Mouse (Mus musculus): Measurements from ENCODE around the gene Zcchc10. TPM values are rescaled to one million over a fixed set of nuclear protein-coding genes. Genes with fewer than 3 reads are reported as not detected.
"Not testable (repeated sequence)": the region's sequence is repeated elsewhere in the genome, so short reads cannot be mapped to it uniquely, and the experiment has no call there.

Gene Zcchc10
- total RNA-seq (2021), result 10 to 100 TPM; 11.2 to 11.4 TPM
- long read RNA-seq, experiment 1, transcript Zcchc10-201 (4 exons, 1,267 nt), result major isoform, 14 of 20 reads
- long read RNA-seq, experiment 1, partial matches to known transcripts, result 2 of 20 reads
- long read RNA-seq, experiment 1, other reads (novel, unspliced or antisense), result 4 of 20 reads
- long read RNA-seq, experiment 2, transcript Zcchc10-201 (4 exons, 1,267 nt), result major isoform, 8 of 8 reads
- long read RNA-seq, experiment 2, partial matches to known transcripts, result 0 of 8 reads
- long read RNA-seq, experiment 2, other reads (novel, unspliced or antisense), result 0 of 8 reads

DNA sequence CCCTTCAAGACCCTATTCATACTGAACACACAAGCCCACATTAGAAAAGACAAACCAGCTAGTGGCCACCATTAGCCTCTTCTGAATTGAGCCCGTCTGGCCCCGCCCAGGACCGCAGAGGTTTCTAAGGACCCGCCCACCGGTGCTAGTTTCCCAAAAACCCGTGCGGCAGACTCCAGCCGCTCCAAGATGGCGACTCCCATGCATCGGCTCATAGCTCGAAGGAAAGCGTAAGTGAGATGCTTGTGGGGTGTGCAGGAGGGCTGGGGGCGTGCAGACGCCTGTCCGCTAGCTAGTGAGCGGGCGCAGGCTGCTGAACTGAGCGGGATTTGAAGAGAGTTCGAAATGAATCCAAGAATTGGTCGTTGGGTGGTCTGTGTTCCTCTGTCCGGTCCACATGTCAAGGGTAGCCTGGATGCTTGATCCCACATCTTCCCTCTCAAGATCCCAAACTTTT, at the start of gene Zcchc10:
Gene Zcchc10, plus strand, starts transcription at position 168 of the 457 bp plus-strand sequence.
- DNase-seq, result peak; percentile 91

DNA sequence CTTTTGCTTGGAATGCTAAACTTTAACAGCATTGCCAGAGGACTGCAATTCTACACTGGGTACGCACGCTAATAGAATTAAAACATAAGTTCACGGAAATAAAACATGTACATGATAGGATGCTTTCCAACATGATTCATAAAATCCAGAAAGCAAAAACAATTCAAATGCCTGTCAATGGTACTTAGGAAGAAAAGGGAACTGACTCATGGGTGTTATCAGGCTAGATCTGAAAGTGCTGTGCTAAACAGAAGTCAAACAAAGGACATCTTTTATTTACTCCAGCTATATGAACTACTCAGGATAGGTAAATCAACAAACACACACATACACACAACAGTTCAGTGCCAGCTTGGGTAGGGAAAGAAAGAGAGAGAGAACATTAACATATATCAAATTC, 49.1 kb upstream of the Zcchc10 start:
- no peak for DNase-seq

DNA sequence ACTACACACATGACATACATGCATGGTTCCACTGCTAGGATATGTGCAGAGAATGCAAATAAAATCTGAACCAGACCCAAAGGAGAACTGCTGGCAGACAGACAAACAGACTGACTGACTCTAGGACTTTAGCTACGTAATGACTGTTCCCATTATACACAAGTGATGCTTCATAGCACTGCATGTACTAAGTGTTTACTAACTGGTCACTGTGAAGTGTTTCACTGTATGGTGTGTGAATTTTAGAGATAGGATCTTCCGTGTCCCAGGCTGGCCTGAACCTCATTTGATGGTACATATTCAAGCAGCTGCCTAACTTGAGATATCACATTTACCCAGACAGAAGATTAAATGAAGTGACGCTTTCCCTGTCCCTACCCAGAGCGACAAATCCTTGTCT, 46.1 kb upstream of the Zcchc10 start:
- DNase-seq, result no peak

DNA sequence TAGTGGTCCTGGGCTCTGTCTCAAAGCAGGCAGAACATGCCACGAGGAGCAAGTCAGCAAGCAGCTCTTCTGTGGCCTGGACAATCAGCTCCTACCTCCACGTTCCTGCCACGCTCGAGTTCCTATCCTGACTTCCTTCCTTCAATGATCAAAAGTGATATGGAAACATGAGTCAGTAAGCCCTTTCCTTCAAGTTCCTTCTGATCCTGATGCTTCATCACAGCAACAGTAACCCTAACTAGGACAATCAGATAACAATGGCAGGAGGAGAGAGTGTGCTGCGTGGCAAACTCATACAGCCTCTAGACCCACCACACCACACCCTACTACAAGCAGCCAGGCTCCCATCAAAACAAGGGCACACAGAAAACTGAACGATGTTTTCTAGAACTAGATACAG, 38.6 kb upstream of the Zcchc10 start:
- no peak for DNase-seq

DNA sequence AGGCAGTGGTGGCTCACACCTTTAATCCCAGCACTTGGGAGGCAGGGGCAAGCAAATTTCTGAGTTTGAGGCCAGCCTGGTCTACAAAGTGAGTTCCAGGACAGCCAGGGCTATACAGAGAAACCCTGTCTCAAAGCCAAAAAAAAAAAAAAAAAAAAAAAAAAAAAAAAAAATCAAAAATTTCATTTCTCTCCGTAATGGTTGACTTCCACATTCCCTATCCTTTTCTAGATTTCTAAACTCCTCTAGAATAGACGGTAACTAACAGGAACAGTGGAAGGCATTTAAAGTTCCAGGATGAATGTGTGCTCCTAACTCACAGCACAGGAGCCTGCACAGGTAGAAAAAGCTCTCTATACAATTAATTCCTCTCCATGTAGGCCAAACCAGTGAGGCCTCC, 34.3 kb upstream of the Zcchc10 start:
- DNase-seq, result not testable (repeated sequence)

DNA sequence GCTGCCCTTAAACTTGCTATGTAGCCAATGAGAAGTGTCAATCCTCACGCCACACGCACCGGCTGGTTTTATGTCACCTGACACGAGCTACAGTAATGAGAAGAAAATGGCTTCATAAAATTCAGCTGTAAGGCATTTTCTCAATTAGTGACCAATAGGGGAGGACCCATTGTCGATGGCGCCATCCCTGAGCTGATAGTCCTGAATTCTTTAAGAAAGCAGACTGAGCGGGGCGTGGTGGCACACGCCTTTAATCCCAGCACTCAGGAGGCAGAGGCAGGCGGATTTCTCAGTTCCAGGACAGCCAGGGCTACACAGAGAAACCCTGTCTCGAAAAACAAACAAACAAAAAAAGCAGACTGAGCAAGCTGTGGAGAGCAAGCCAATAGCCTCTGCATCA, 33.6 kb upstream of the Zcchc10 start:
- DNase-seq, result no peak

DNA sequence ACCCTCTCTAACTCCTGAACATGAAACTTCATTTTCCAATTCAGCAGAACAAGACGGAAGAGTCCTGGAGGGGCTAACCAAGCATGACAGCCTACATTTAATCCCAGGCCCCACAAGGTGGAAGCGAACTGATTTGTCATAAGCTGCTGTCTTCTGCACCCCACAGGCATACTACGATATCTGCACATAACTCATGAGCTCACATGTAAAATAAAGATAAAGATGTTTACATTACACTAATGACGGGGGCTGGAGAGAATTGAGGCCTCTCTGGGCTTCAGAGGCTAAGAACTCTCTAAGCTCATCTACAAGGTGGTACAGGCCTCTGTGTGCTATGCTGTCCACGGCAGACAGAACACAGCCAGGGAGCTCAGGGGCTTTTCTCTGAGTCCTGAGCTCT, 30.0 kb upstream of the Zcchc10 start:
- DNase-seq, result no peak

DNA sequence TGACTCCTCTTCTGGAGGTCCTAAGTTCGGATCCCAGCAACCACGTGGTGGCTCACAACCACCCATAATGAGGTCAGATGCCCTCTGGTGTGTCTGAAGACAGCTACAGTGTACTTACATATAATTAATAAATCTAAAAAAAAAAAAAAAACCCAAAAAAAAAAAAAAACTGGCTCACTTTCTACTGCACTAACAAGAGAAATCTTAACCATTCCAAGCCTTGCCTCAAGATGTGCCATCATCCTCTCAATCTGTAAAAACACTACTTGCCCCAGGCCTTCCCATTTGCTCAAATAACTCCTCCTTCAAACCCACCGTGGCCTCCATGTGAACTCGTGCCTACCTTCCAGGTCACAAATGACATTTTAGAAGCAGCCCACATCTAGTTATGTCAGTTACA, 27.6 kb upstream of the Zcchc10 start:
- DNase-seq, result no peak

DNA sequence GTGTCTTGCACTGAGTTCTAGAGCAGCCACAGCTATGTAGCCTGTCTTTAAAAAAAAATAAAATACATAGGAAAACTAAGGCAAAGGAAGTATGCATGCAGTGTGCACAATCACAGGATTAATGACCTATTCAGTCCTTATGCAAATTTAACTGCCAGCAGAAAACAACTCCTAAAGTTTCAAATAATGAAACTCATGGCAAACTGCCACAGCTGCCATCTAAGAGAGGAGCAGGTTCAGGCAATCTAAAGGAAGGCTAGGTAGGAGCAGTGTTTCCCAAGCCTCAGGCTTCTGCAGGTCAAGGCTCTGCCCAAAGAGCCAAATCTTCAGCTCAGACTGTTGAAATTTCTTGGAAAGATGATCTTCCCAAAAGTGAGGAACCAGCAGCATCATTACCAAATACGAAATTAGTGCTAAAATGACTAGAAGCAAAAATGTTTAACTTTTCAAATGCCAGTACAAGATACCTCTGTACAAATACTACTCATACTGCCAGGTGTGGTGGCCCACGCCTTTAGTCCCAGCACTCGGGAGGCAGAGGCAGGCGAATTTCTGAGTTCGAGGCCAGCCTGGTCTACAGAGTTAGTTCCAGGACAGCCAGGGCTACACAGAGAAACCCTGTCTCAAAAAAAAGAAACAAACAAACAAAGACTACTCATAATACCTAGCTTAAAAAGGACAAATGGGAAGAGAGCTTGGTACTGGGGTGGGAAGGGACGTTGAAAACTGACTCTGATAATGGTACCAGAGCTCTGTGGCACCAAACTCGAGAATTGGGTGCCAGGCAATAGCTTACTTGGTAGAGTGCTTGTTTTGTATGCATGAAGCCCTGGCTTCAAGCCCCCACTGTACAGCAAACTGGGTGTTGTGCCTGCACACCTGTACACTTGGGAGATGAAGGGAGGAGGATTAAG, 26.3 kb upstream of the Zcchc10 start:
- DNase-seq, result no peak

DNA sequence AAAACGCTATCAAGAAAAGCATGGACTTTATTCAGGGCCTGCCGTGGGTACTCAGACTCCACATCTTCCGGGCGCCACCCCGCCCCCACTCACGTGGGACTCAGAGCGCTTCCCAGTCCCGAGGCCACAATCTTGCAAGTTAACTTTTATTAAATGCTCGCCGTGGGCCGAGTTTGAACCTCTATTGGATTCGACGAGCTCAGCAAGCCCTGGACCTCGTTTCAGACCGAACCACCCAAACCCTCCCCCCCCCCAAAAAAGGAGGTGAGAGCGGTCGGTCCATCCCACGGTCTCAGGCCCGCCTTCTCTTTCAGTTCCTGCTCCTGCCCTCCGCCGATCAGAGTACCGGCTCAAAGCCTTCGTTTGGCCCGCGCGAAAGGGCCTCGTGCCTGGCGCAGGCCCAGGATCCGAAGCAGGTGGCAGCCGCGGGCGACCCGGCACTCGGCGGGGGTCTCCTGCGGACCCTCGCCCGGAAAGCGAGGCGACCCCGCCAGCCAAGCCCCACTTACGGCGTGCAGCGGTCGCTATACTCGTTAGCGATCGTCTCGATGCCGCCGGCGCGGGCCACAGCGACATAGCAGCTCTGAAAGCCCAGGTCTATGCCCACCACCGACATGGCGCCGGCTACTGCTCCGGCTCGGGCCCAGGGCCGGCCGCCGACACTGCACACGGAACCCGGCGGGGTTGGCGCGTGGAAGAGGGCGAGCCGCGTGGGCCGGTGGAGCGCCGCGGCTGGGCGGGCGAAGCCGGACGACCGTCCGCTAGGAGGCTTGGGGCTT, 24.7 kb upstream of the Zcchc10 start:
- DNase-seq, result peak; percentile 84

DNA sequence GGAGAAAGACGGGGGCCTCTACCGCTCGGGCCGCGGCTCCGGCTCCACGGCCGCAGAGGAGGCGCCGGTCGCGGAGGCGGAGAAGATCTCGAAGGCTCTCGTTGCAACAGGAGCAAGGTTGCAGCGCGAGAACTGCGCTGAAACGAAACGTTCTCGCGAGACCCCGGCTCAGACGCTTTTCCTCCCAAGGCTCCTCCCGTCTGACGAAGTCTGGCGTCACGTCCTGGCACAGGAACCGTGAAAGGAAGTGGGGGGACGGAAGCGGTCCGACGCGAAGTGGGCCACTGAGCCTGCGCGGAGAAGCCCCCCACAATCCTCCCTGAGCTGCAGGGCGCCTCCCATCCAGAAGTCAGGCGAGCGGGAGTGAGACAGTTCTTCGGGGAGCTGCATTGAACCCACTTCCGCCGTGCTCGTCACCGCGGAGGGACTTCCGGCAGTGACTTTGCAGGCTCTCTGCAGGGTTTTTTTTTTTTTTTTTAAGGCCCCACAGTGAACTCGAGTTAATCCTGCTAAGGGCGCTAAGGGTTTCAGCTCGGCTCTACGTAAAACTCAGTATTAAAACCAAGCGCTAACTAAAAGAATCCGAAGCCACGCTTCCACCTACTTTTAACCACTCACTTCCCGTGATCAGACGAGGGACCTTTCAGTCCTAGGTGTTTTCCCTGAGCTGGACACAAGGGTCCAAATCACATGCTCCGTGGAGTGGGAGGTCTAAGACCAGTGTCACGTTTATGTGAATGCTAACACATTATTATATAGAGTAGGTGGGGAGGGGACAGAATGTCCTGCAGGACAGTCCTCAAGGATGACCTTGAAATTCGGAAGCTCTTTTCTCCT, 23.9 kb upstream of the Zcchc10 start, which contains the start of gene Hspa4:
Gene Hspa4, minus strand, starts transcription at position 128 of the 837 bp plus-strand sequence.
- peak; percentile 99 for DNase-seq

DNA sequence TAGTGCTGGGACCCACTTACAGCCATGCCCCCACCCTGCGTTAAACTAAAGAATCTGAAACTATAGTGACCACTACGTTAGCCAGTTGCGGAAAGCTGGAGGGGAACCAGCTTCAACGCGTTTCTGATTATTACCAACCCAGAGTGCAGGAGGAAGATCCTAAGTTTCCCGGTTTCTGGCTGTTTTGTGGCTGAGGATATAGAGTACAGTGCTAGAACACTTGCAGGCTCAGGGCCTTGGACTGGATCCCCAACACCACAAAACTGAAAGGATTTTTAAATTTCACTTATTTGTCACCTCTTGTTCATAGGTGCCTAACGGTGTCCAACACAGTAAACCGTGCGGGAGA, 23.3 kb upstream of the Zcchc10 start:
- DNase-seq, result no peak

DNA sequence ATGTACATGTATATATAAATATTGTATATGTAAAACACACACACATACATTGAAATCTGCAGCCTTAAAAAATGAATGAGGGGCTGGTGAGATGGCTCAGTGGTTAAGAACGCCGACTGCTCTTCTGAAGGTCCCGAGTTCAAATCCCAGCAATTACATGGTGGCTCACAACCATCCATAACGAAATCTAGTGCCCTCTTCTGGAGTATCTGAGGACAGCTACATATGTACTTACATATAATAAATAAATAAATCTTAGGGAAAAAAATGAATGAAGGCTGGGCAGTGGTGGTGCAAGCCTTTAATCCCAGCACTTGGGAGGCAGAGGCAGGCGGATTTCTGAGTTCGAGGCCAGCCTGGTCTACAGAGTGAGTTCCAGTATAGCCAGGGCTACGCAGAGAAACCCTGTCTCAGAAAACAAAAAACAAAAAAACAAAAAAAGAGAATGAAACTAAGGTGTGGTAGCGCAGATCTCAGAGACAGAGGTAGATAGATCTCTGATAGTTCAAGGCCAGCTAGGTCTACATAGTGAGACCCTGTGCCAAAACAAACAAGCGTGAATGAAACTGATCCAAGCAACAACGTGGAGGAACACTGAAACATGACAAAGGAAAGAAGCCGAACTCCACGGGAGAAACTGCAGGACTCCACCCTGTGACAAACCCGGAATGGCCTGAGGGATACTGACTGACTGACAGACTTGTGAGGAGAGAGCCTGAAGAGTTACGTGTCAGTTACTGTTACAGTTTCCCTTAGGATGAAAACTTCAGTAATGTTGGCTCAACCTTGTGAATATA, 20.2 kb upstream of the Zcchc10 start:
- no peak for DNase-seq

DNA sequence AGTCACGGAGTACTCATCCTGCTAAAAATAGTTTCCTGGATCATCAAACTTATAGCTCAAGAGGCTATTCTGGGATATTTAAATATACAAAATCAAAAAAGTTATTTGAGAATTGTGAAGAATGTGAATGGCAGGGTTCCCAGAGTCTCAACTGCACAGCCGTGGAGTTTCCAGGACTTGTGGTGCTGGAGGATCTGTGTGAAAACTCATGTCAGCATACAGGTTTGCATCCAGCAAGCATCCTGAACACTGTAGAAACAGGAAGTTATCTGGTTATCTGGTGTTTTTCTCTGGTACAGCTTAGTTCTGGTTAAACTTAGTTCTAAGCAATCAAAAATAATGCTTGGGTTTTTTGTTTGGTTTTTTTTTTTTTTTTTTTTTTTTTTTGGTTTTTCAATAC, 17.5 kb upstream of the Zcchc10 start:
- DNase-seq, result no peak

DNA sequence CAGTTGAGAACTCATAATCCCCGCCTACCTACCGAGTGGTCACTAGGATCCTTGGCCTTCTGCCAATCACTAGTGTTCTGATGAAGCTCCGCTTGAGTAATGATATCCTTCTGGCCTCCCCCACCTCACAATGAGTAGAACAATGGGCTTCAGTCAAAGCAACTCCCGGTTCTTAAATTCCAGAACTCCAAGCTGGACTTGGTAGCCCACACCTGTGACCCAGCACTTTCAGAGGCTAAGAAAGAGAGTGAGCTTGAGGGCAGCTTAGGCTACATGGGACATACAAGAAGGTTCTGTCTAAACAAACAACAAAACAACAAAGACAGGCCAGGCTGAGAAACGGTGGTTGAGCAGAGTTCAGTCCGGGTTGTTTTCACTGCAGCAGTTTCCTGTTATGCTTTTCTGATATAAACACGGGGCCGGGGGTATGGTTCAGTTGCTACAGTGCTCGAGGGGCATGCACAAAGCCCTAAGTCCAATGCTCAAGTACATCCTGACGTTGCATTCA, 16.9 kb upstream of the Zcchc10 start:
- peak; percentile 46 for DNase-seq

DNA sequence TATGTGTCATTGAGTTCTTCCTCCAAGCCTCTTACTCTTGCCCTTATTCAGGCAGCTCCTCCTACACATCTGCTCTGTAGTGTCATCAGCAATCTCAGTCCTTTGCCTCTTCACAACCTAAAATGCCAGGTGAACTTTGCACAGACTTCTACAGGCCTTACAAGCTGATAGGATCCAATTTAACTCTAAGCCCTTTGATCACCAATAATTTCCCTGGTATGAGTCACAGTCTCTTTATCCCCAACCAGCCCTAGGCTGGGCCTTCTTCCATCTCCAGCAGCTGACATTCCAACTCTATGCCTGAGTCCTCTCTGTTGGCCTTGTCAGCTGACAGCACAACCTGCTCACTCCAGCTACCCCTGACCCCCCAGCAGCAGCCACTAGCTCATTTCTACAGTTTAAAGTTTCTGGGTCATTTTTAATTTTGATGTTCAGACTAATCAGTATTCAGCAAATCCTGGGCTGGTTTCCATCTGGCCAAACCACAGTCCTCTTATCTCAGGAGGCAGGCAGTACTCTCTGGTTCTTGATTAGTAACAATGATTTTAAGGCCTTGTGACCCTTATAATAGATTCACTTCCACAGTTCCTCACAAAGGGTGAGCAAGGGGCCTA, 16.1 kb upstream of the Zcchc10 start:
- peak; percentile 62 for DNase-seq

DNA sequence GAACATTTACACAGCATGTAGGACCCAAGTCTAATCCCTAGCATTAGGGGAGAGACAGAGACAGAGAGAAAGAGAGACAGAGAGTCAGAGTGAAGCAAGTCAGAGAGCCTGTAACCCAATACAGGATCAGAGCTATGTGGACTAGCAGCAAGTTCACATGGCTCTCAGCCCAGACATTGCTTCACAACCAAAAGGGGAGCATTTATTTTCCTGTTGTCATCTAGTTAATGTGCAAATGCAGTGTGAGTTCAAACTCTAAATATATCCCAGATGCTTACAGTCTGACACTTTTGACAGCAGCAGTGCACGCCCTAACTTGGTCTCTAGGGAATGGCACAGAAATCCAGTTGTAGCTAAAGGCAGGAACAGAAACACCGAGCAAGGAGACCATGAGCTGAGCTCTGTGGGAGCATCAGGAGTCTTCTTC, 15.6 kb upstream of the Zcchc10 start:
- peak; percentile 84 for DNase-seq

DNA sequence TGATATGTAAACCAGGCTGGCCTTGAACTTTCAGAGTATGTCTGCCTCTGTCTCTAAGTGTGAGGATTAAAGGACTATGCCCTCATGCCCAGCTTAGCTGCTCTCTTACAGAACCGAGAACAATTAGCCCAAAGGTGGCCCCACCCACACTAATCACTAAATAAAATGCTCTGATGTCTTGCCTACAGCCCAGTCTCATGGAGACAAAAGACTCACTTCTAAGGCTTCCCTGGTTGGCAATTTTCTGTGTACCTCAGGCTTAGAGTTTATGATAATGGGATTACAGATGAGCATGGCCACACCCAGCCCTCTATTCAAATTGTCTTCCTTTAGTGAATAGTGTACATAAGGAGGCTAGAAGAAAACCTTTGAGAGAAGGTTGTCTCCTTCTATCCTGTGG, 13.1 kb upstream of the Zcchc10 start:
- no peak for DNase-seq

DNA sequence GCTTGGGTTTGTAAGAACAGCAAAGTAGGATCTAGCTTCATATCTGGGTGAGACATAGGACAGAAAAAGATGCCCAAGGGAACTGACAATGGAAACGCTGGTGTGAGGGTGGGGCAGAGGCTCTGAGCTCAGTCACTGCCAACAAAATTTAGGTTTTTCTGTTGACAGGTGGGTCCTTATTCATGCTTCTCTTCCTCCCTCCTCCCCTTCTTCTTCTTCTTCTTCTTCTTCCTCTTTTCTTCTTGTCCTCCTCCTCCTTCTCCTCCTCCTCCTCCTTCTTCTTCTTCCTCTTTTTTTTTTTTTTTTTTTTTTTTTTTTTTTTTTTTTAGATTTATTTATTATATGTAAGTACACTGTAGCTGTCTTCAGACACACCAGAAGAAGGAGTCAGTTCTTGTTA, 11.7 kb upstream of the Zcchc10 start:
- DNase-seq, result not testable (repeated sequence)

DNA sequence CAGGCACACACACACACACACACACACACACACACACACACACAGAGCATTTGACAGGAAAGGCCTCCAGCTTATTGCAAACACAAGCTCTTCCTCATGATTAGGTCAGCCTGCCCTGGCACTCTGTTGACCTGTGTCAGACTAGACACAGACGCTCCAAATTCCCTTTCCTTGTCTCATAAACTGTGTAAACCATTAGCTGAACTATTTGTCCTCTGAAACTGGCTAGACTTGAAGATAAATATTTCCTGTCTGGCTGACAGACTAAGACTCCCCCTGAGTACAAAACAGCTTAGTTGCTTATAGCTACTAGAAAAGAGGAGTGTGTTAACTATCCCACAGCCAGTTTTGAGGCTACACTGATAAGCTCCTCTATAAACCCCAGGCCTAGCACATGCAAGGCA, 9.7 kb upstream of the Zcchc10 start:
- no peak for DNase-seq
